In the genomic region with DNA sequence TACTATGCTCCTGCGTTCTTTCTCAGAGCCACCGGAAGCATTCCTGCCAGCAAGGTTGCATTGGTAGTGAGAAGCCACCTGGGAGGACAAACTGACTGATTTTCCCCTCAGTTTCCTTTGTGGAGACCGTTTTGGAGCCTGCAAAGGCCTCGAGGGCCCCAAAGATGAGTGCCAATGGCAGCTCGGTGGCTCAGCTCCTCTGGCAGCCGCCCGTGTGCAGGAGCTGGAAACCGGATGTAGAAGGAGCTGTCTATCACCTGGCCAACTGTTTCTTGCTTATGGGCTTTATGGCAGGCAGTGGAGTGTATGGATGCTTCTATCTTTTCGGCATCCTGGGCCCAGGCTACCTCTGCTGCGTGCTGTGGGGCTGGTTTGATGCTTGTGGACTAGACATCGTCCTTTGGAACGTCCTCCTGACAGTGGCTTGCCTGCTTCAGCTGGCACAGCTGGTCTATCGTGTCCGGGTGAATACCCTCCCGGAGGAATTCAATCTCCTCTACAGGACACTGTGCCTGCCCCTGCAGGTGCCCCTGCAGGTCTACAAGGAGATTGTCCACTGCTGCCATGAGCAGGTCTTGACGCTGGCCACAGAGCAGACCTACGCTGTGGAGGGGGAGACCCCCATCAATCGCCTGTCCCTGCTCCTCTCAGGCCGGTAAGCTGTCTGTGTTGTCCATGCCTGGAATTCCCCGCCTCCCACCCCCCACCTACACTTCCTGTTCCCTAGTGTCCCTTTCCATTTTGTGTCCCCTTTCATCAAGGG, we compare ENCODE assay signal across 15 mouse cellular contexts. TPM values are rescaled to one million over a fixed set of nuclear protein-coding genes. Genes with fewer than 3 reads are reported as not detected.
DNase-seq lines count a peak whose midpoint lies in the region; ATAC-seq and TF ChIP-seq lines count a peak whose summit lies in the region.
"Had no signal": no experiment of that assay in that cellular context is flagged by ENCODE, and none has a peak within 500 bp of the region (broad histone marks: within the 10 kb centered on the region; RNA-seq: fewer than 3 reads in every experiment).

No protein-coding gene starts in this region.

- WGBS in lung, adult 2 months, result 54% methylated on average over 20 of the region's 20 CpGs
- WGBS in intestine, embryonic 15.5 days, result 50% methylated on average over 20 of the region's 20 CpGs
- WGBS in stomach, embryonic 14.5 days, result 71% methylated on average over 20 of the region's 20 CpGs

- DNase-seq in gastrocnemius, adult 2 months, result peak; percentile 57
- no peak for DNase-seq in gastrocnemius, postnatal 10 days
- peak; percentile 20 for DNase-seq in lung, adult 2 months
- no peak for DNase-seq in lung, adult 18-20 months
- no peak for DNase-seq in Muller cell, postnatal 12 days (ENCODE audit: inconsistent ontology term)
- no peak for DNase-seq in cerebellum, postnatal 25 days
- DNase-seq: cerebellum, adult 18-20 months; thymus, adult 18-20 months had no signal

- no peak for TF ChIP-seq CTCF in gastrocnemius, adult 2 months (IDR thresholded peaks at IDR 0.05)
- no peak for TF ChIP-seq CTCF in lung, adult 2 months (IDR thresholded peaks at IDR 0.05; ENCODE audit: insufficient read depth, low read length)

- no peaks in the 10 kb centered on the region for H3K27me3 ChIP-seq in intestine, embryonic 15.5 days (replicated peaks)
- no peaks in the 10 kb centered on the region for H3K27me3 ChIP-seq in stomach, embryonic 14.5 days (ENCODE audit: control insufficient read depth, insufficient read depth, low read length)
- H3K27me3 ChIP-seq: embryonic facial prominence, embryonic 12.5 days; forebrain, embryonic 13.5 days; hindbrain, embryonic 15.5 days had no signal

- no peak for ATAC-seq in intestine, embryonic 15.5 days
- no peak for ATAC-seq in stomach, embryonic 14.5 days (ENCODE audit: insufficient number of reproducible peaks, insufficient read depth, low FRiP score, low read depth)
- ATAC-seq: forebrain, embryonic 13.5 days had no signal

- H3K9ac ChIP-seq in intestine, embryonic 15.5 days, result peak overlapping the region; percentile 28
- H3K9ac ChIP-seq in stomach, embryonic 14.5 days (replicated peaks; ENCODE audit: low read depth, low read length), result no peak overlapping the region; the same call in 1 of the 2 replicates
- H3K9ac ChIP-seq: embryonic facial prominence, embryonic 12.5 days; forebrain, embryonic 13.5 days; hindbrain, embryonic 15.5 days had no signal

- H3K4me3 ChIP-seq in gastrocnemius, adult 2 months, result peak overlapping the region; percentile 79
- peak overlapping the region; percentile 39 for H3K4me3 ChIP-seq in lung, adult 2 months (replicated peaks; ENCODE audit: extremely low read depth, low read depth, low read length)
- H3K4me3 ChIP-seq in intestine, embryonic 15.5 days (replicated peaks), result peak overlapping the region; percentile 28
- H3K4me3 ChIP-seq in stomach, embryonic 14.5 days (ENCODE audit: low read depth, low read length), result no peak overlapping the region
- H3K4me3 ChIP-seq: embryonic facial prominence, embryonic 12.5 days; forebrain, embryonic 13.5 days; hindbrain, embryonic 15.5 days had no signal

- H3K4me2 ChIP-seq in intestine, embryonic 15.5 days (replicated peaks), result peak overlapping the region; percentile 46
- H3K4me2 ChIP-seq in stomach, embryonic 14.5 days (replicated peaks; ENCODE audit: low read depth, low read length), result peak overlapping the region; percentile 28
- H3K4me2 ChIP-seq: embryonic facial prominence, embryonic 12.5 days; forebrain, embryonic 13.5 days; hindbrain, embryonic 15.5 days had no signal

- peak overlapping the region; percentile 92 for H3K27ac ChIP-seq in gastrocnemius, adult 2 months
- H3K27ac ChIP-seq in intestine, embryonic 15.5 days, result peak overlapping the region; percentile 27
- no peak overlapping the region for H3K27ac ChIP-seq in stomach, embryonic 14.5 days (ENCODE audit: low read length)
- H3K27ac ChIP-seq: embryonic facial prominence, embryonic 12.5 days; forebrain, embryonic 13.5 days; hindbrain, embryonic 15.5 days had no signal

- no peaks in the 10 kb centered on the region for H3K9me3 ChIP-seq in intestine, embryonic 15.5 days
- no peaks in the 10 kb centered on the region for H3K9me3 ChIP-seq in stomach, embryonic 14.5 days (ENCODE audit: control insufficient read depth, low read depth, low read length)
- H3K9me3 ChIP-seq: embryonic facial prominence, embryonic 12.5 days; forebrain, embryonic 13.5 days; hindbrain, embryonic 15.5 days had no signal

- intact Hi-C loops in gastrocnemius, adult 2 months (cut with DNase I), result loop anchor here (5.0 kb wide), 1 partner anchor 35 kb away; no protein-coding TSS in a partner anchor

- peaks cover 7% of the 10 kb centered on the region; the same call in 1 of the 2 replicates for H3K4me1 ChIP-seq in lung, adult 2 months (ENCODE audit: control insufficient read depth, insufficient read depth, low read length)
- peaks cover 10% of the 10 kb centered on the region; the same call in 1 of the 2 replicates for H3K4me1 ChIP-seq in intestine, embryonic 15.5 days (replicated peaks)
- peaks cover 11% of the 10 kb centered on the region for H3K4me1 ChIP-seq in stomach, embryonic 14.5 days (ENCODE audit: control insufficient read depth, insufficient read depth, low read length)

- H3K36me3 ChIP-seq in intestine, embryonic 15.5 days, result no peaks in the 10 kb centered on the region
- no peaks in the 10 kb centered on the region for H3K36me3 ChIP-seq in stomach, embryonic 14.5 days (ENCODE audit: control insufficient read depth, insufficient read depth, low read length)
- H3K36me3 ChIP-seq: embryonic facial prominence, embryonic 12.5 days; hindbrain, embryonic 15.5 days had no signal

- no peak for TF ChIP-seq POLR2A in lung, adult 2 months (IDR thresholded peaks at IDR 0.05; ENCODE audit: borderline replicate concordance, extremely low read depth, low read depth, low read length)

RNA-seq across cellular contexts. Expression of a gene that starts 0.7 kb away (rescaled TPM):
- total RNA-seq in gastrocnemius, adult 2 months (2021), result 10 to 100 TPM; 55.5 to 61.6 TPM
- 10 to 100 TPM; 56.0 to 67.3 TPM for total RNA-seq in gastrocnemius, postnatal 10 days (2021)
- polyA plus RNA-seq in lung, adult 2 months (2012; rRNA removed), result 20.4 and 30.9 TPM in 2 replicates
- 14.8 and 15.4 TPM in 2 replicates for polyA plus RNA-seq in intestine, embryonic 15.5 days (2015; fragmentation: Nextera tagmentation; extraction: Ambion mirVana)
- polyA plus RNA-seq in stomach, embryonic 14.5 days (2014; fragmentation: Nextera tagmentation; extraction: Ambion mirVana), result 5.4 and 5.7 TPM in 2 replicates

RNA-seq across cellular contexts. Expression of a gene that starts 15.8 kb away (rescaled TPM):
- total RNA-seq in gastrocnemius, adult 2 months (2021), result not detected
- total RNA-seq in gastrocnemius, postnatal 10 days (2021), result not detected
- polyA plus RNA-seq in lung, adult 2 months (2012; rRNA removed), result not detected in 2 replicates
- 0.53 TPM in 1 of 2 replicates, not detected in the other for polyA plus RNA-seq in intestine, embryonic 15.5 days (2015; fragmentation: Nextera tagmentation; extraction: Ambion mirVana)
- not detected in 2 replicates for polyA plus RNA-seq in stomach, embryonic 14.5 days (2014; fragmentation: Nextera tagmentation; extraction: Ambion mirVana)
- total RNA-seq: gastrocnemius, adult 8-10 months; left cerebral cortex, postnatal 10 days had no signal
- polyA plus RNA-seq: embryonic facial prominence, embryonic 12.5 days; forebrain, embryonic 13.5 days; hindbrain, embryonic 15.5 days had no signal

RNA-seq across cellular contexts. Expression of a gene that starts 15.9 kb away (rescaled TPM):
- total RNA-seq in gastrocnemius, adult 2 months (2021), result 100 to 1,000 TPM; 138 to 190 TPM
- total RNA-seq in gastrocnemius, postnatal 10 days (2021), result 100 to 1,000 TPM; 127 to 139 TPM
- polyA plus RNA-seq in lung, adult 2 months (2012; rRNA removed), result 63.2 and 64.6 TPM in 2 replicates
- 233 TPM in 2 replicates for polyA plus RNA-seq in intestine, embryonic 15.5 days (2015; fragmentation: Nextera tagmentation; extraction: Ambion mirVana)
- polyA plus RNA-seq in stomach, embryonic 14.5 days (2014; fragmentation: Nextera tagmentation; extraction: Ambion mirVana), result 135 and 147 TPM in 2 replicates

RNA-seq across cellular contexts. Expression of a gene that starts 20.7 kb away (rescaled TPM):
- not detected for total RNA-seq in gastrocnemius, adult 2 months (2021)
- total RNA-seq in gastrocnemius, postnatal 10 days (2021), result under 1 TPM in 1 of 2 experiments, not detected in 1; 0.11 TPM
- 1.7 and 2.5 TPM in 2 replicates for polyA plus RNA-seq in lung, adult 2 months (2012; rRNA removed)
- 0.08 and 0.18 TPM in 2 replicates for polyA plus RNA-seq in intestine, embryonic 15.5 days (2015; fragmentation: Nextera tagmentation; extraction: Ambion mirVana)
- polyA plus RNA-seq in stomach, embryonic 14.5 days (2014; fragmentation: Nextera tagmentation; extraction: Ambion mirVana), result 0.18 TPM in 1 of 2 replicates, not detected in the other
- total RNA-seq: gastrocnemius, adult 8-10 months had no signal

Comparison
In these comparisons a context has a peak if more than half of its experiments do, and no peak if none do; other contexts are left out.
1. DNase-seq: peak in gastrocnemius, adult 2 months (single experiment) and lung, adult 2 months (single experiment); none in gastrocnemius, postnatal 10 days (single experiment), lung, adult 18-20 months (0 of 2), Muller cell, postnatal 12 days (single experiment) and cerebellum, postnatal 25 days (0 of 2).